Mouse (Mus musculus) heart, postnatal 0 days (tissue): Measurements from ENCODE around the gene Clybl. TPM values are rescaled to one million over a fixed set of nuclear protein-coding genes. Genes with fewer than 3 reads are reported as not detected.

Experiments
- ATAC-seq: fragments of 200-750 bp; cut with Nextera tagmentation; 2 replicates; pipeline ENCODE4 v1.8.0; 2017; ENCODE audit warnings: low read depth, moderate number of reproducible peaks, moderate library complexity; ENCODE audit not compliant: insufficient read depth
- DNase-seq: peaks from one replicate; pipeline ENCODE4 v3.0.0-alpha.2; 2016; ENCODE audit warnings: low spot score
- H3K27ac ChIP-seq: fragments of 300-500 bp; sonication (generic); 2 replicates; pipeline ENCODE4 v1.5.1; 2014; ENCODE audit warnings: low read depth, mild to moderate bottlenecking
- H3K27me3 ChIP-seq: fragments of 300-500 bp; sonication (generic); 2 replicates; pipeline ENCODE4 v1.6.1; 2014; ENCODE audit warnings: low read length, mixed read lengths; ENCODE audit not compliant: control insufficient read depth, insufficient read depth
- H3K36me3 ChIP-seq: fragments of 300-500 bp; sonication (generic); replicated peaks from 2 replicates; pipeline ENCODE4 v1.6.1; 2014; ENCODE audit warnings: low read length, mixed read lengths; ENCODE audit not compliant: control insufficient read depth, insufficient read depth
- H3K4me1 ChIP-seq: fragments of 300-500 bp; sonication (generic); 2 replicates; pipeline ENCODE4 v1.6.1; 2014; ENCODE audit warnings: antibody characterized with exemption; ENCODE audit not compliant: control insufficient read depth, insufficient read depth
- H3K4me2 ChIP-seq: fragments of 300-500 bp; sonication (generic); 2 replicates; pipeline ENCODE4 v1.6.1; 2014; ENCODE audit warnings: low read depth, mild to moderate bottlenecking, low read length, moderate library complexity
- H3K4me3 ChIP-seq: fragments of 300-500 bp; sonication (generic); 2 replicates; pipeline ENCODE4 v1.5.1; 2014; ENCODE audit warnings: low read depth, low read length
- H3K9ac ChIP-seq: fragments of 300-500 bp; sonication (generic); replicated peaks from 2 replicates; pipeline ENCODE4 v1.6.1; 2014; ENCODE audit warnings: low read depth, low read length, mixed read lengths
- H3K9me3 ChIP-seq: fragments of 300-500 bp; sonication (generic); replicated peaks from 2 replicates; pipeline ENCODE4 v1.6.1; 2016; ENCODE audit warnings: low read length; ENCODE audit not compliant: control insufficient read depth
- CTCF ChIP-seq: IDR thresholded peaks from 2 replicates; pipeline ENCODE4 v1.5.1; 2016; ENCODE audit warnings: antibody characterized with exemption, control low read depth, low read depth
- EP300 ChIP-seq: IDR thresholded peaks from 2 replicates; pipeline ENCODE4 v1.6.1; 2016; ENCODE audit warnings: antibody characterized with exemption, low read depth
- WGBS: fragments of 180-500 bp; shearing (Covaris S2); extraction: QIAGEN DNeasy Blood & Tissue Kit; methylation state at CpG from one replicate; pipeline ENCODE4 v1.1.7; 2014; 5-methylcytosine and 5-hydroxymethylcytosine counted together
- polyA plus RNA-seq: library from polyadenylated mRNA; unstranded; fragments of >200 nt; fragmentation: Nextera tagmentation; extraction: Ambion mirVana; gene quantifications from 2 replicates; pipeline ENCODE4 v1.2.1, GENCODE M21; 2015
- total RNA-seq: library from RNA; depleted of rRNA; stranded (reverse); fragments of >200 nt; gene quantifications from 2 replicates; pipeline ENCODE4 v1.2.3, GENCODE M21; 2014; ENCODE audit warnings: low replicate concordance

The Clybl gene
- total and polyA plus RNA-seq, 2 experiments from 2014 or later: 74.6 to 111 TPM

- H3K9ac ChIP-seq: no peak overlapping the region
- no peaks in the 10 kb centered on the region for H3K4me1 ChIP-seq
- 81% methylated on average over 16 of the region's 16 CpGs for WGBS
- no peaks in the 10 kb centered on the region for H3K27me3 ChIP-seq
- no peak overlapping the region for H3K27ac ChIP-seq
- no peak overlapping the region for H3K4me2 ChIP-seq
- TF ChIP-seq CTCF (no peak), EP300 (no peak)
- ATAC-seq (no peak), DNase-seq (no peak)
- no peak overlapping the region for H3K4me3 ChIP-seq
- H3K9me3 ChIP-seq: no peaks in the 10 kb centered on the region
- H3K36me3 ChIP-seq: no peaks in the 10 kb centered on the region
Measured at GRCm38 (mm10) chr14:122279462-122280308, 98.2 kb downstream of the Clybl start.

DNA sequence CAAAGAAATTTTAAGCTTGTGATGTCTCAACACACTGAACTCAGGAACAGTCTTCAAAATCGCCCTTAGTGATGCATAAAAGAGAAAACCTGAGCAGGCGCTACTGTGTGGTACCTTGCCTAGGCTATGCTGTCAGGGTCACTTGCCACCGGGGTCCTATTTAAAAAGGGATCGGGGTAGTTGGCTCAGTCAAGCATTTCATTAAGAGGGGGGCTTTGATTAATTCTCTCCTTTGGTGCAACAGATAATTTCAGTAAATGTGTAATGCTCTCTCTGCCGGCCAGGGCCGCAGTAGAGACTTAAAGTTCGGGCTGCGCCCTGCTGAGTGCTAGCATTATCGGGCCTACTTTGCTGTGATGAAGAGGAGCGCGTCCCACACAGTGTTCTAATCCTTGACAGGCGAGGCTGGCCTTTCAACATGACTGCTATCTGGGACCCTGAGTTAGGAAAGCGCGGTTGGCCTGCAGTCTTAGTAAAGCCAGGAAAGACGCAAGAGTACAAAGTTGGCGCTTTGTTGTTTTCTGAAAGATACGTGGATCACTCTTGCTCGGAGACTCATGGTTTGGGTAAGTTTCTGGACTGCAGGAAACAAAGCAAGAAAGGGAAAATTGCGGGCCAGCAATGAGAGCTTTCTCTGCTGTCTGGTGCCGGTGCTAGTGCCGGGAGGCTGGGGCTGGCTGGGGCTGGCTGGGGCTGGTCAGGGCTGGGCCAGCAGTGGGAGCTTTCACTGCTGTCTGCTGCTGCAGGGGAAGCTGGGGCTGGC is 99.0 kb downstream of the Clybl start:
- no peak overlapping the region for H3K4me2 ChIP-seq
- ATAC-seq: no peak
- no peak for DNase-seq
- no peak overlapping the region for H3K9ac ChIP-seq
- no peaks in the 10 kb centered on the region for H3K4me1 ChIP-seq
- WGBS: 38% methylated on average over 21 of the region's 21 CpGs
- no peaks in the 10 kb centered on the region for H3K9me3 ChIP-seq
- H3K27ac ChIP-seq: no peak overlapping the region
- no peaks in the 10 kb centered on the region for H3K36me3 ChIP-seq
- TF ChIP-seq CTCF (no peak), EP300 (no peak)
- no peaks in the 10 kb centered on the region for H3K27me3 ChIP-seq
- no peak overlapping the region for H3K4me3 ChIP-seq

- 67% methylated on average over 9 of the region's 9 CpGs for WGBS
- no peak overlapping the region for H3K4me2 ChIP-seq
- TF ChIP-seq EP300 (no peak), CTCF (no peak)
Measured at GRCm38 (mm10) chr14:122281072-122281634, 99.6 kb downstream of the Clybl start.

DNA sequence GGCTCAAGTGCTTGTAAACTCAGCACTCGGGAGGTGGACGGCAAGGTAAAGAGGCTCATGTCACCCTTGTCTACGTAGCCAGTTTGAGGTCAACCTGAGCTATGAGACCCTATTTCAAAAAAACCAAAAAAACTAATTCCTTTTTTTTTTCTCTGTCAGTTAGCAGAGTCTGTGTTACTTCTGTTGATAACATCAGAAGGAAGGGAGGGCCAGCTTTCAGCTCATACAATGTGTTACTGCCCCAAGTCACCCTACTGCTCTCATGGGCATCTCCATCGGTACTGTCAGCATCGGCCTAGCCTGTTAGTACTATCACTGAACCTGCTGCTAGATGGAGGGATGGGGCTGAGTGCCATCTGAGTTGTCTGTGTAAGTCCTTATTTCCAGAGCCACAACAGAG is 102.5 kb downstream of the Clybl start:
- no peak overlapping the region for H3K9ac ChIP-seq
- TF ChIP-seq CTCF (no peak), EP300 (no peak)
- WGBS: 57% methylated on average over 5 of the region's 5 CpGs
- no peak overlapping the region for H3K27ac ChIP-seq
- ATAC-seq: no peak
- no peak overlapping the region for H3K4me3 ChIP-seq
- H3K9me3 ChIP-seq: no peaks in the 10 kb centered on the region
- H3K27me3 ChIP-seq: no peaks in the 10 kb centered on the region
- H3K36me3 ChIP-seq: no peaks in the 10 kb centered on the region
- no peak for DNase-seq
- no peak overlapping the region for H3K4me2 ChIP-seq
- H3K4me1 ChIP-seq: no peaks in the 10 kb centered on the region

More at GRCm38 (mm10) chr14:122281072-122281634, 99.6 kb downstream of the Clybl start:
- H3K27me3 ChIP-seq: no peaks in the 10 kb centered on the region
- DNase-seq (no peak), ATAC-seq (no peak)
- H3K9me3 ChIP-seq: no peaks in the 10 kb centered on the region
- no peak overlapping the region for H3K4me3 ChIP-seq
- no peak overlapping the region for H3K27ac ChIP-seq
- H3K9ac ChIP-seq: no peak overlapping the region
- H3K36me3 ChIP-seq: no peaks in the 10 kb centered on the region
- H3K4me1 ChIP-seq: no peaks in the 10 kb centered on the region

GRCm38 (mm10) chr14:122296399-122296798 is 114.9 kb downstream of the Clybl start:
- H3K4me3 ChIP-seq: no peak overlapping the region
- no peak overlapping the region for H3K9ac ChIP-seq
- no peak overlapping the region for H3K27ac ChIP-seq
- WGBS: 61% methylated on average over 4 of the region's 4 CpGs
- TF ChIP-seq CTCF (no peak), EP300 (no peak)
- no peak overlapping the region for H3K4me2 ChIP-seq
- no peaks in the 10 kb centered on the region for H3K36me3 ChIP-seq
- H3K4me1 ChIP-seq: no peaks in the 10 kb centered on the region
- H3K27me3 ChIP-seq: no peaks in the 10 kb centered on the region
- H3K9me3 ChIP-seq: no peaks in the 10 kb centered on the region
- no peak for ATAC-seq
- DNase-seq: no peak
